Mouse (Mus musculus) neural tube, embryonic 14.5 days (tissue): ENCODE measurements around the gene Dab1. TPM values are rescaled to one million over a fixed set of nuclear protein-coding genes. Genes with fewer than 3 reads are reported as not detected.

Experiments
- ATAC-seq: fragments of 200-750 bp; cut with Nextera tagmentation; 2 replicates; pipeline ENCODE4 v1.8.0; 2017; ENCODE audit warnings: low read depth, mild to moderate bottlenecking, moderate TSS enrichment, moderate library complexity
- H3K27ac ChIP-seq: fragments of 300-500 bp; sonication (generic); 2 replicates; pipeline ENCODE4 v1.5.1; 2014; ENCODE audit warnings: low read depth, mild to moderate bottlenecking, control low read depth, low read length, moderate library complexity, mixed read lengths
- H3K27me3 ChIP-seq: fragments of 300-500 bp; sonication (generic); 2 replicates; pipeline ENCODE4 v1.6.1; 2014; ENCODE audit warnings: low read length; ENCODE audit not compliant: control insufficient read depth, insufficient read depth
- H3K36me3 ChIP-seq: fragments of 300-500 bp; sonication (generic); 2 replicates; pipeline ENCODE4 v1.6.1; 2014; ENCODE audit warnings: low read length, mixed read lengths; ENCODE audit not compliant: control insufficient read depth, insufficient read depth
- H3K4me1 ChIP-seq: fragments of 300-500 bp; sonication (generic); 2 replicates; pipeline ENCODE4 v1.6.1; 2014; ENCODE audit warnings: low read length; ENCODE audit not compliant: control insufficient read depth, insufficient read depth
- H3K4me2 ChIP-seq: fragments of 300-500 bp; sonication (generic); 2 replicates; pipeline ENCODE4 v1.6.1; 2014; ENCODE audit warnings: mild to moderate bottlenecking, low read depth, low read length, control low read depth
- H3K4me3 ChIP-seq: fragments of 300-500 bp; sonication (generic); 2 replicates; pipeline ENCODE4 v1.5.1; 2014; ENCODE audit warnings: low read depth, low read length, control low read depth, mixed read lengths
- H3K9ac ChIP-seq: fragments of 300-500 bp; sonication (generic); replicated peaks from 2 replicates; pipeline ENCODE4 v1.6.1; 2014; ENCODE audit warnings: low read depth, mild to moderate bottlenecking, control low read depth, low read length, mixed read lengths
- H3K9me3 ChIP-seq: fragments of 300-500 bp; sonication (generic); 2 replicates; pipeline ENCODE4 v1.6.1; 2016; ENCODE audit warnings: low read length; ENCODE audit not compliant: control insufficient read depth
- WGBS: fragments of 180-500 bp; shearing (Covaris S2); extraction: QIAGEN DNeasy Blood & Tissue Kit; methylation state at CpG from one replicate; pipeline ENCODE4 v1.1.7; 2014; 5-methylcytosine and 5-hydroxymethylcytosine counted together
- polyA plus RNA-seq: library from polyadenylated mRNA; unstranded; fragments of >200 nt; fragmentation: Nextera tagmentation; extraction: Ambion mirVana; gene quantifications from 2 replicates; pipeline ENCODE4 v1.2.1, GENCODE M21; 2014

The Dab1 gene
- polyA plus RNA-seq, 1 experiment from 2014 or later = 58.0 TPM

DNA sequence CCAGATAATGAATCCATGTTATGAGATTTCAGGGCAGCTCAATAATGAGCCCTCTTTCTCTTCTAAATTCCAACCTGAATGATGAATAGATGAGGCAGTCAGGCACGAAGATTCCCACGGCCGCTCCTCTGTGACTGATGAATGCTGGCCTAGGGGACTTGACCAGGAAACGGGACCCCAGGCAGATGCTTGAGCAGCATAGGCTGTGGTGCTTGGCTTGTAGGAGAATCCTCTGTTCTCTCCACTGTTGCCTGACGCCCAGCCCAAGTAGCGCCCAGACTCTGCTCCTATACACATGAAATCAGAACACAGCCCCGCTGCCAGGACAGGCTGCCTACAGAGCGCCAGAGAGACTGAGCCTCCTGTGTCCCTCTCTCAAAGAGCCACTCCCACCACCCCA, 987.7 kb downstream of the Dab1 start:
- no peaks in the 10 kb centered on the region for H3K36me3 ChIP-seq
- no peak overlapping the region for H3K27ac ChIP-seq
- H3K27me3 ChIP-seq = no peaks in the 10 kb centered on the region
- ATAC-seq = no peak
- no peak overlapping the region for H3K4me3 ChIP-seq
- H3K9ac ChIP-seq = no peak overlapping the region
- 24% methylated on average over 8 of the region's 8 CpGs for WGBS
- no peak overlapping the region for H3K4me2 ChIP-seq
- no peaks in the 10 kb centered on the region for H3K9me3 ChIP-seq
- H3K4me1 ChIP-seq = no peaks in the 10 kb centered on the region

DNA sequence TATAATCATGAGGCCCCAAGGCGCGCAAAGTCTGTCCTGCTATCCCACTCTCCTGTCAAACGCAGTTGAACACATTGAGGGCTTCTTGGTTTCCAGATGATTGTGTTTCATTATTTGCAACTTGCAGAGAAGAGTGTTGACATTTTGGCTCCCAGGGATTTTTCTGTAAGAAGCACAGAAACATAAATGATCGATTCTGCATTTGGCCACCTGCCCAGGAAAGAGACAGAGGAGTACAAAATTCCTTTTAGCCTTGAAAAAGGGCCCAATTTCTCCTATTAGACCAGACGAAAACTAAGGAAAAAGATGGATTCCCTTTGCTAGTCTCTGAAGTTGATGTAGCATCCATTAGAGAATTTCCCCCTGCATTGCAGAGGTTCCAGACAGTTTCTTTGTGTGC, 988.5 kb downstream of the Dab1 start:
- no peak overlapping the region for H3K4me2 ChIP-seq
- H3K27me3 ChIP-seq = no peaks in the 10 kb centered on the region
- H3K9me3 ChIP-seq = no peaks in the 10 kb centered on the region
- no peak overlapping the region for H3K27ac ChIP-seq
- H3K4me1 ChIP-seq = no peaks in the 10 kb centered on the region
- no peak overlapping the region for H3K4me3 ChIP-seq
- no peaks in the 10 kb centered on the region for H3K36me3 ChIP-seq
- WGBS = 76% methylated on average over 5 of the region's 5 CpGs
- ATAC-seq = no peak
- H3K9ac ChIP-seq = no peak overlapping the region

DNA sequence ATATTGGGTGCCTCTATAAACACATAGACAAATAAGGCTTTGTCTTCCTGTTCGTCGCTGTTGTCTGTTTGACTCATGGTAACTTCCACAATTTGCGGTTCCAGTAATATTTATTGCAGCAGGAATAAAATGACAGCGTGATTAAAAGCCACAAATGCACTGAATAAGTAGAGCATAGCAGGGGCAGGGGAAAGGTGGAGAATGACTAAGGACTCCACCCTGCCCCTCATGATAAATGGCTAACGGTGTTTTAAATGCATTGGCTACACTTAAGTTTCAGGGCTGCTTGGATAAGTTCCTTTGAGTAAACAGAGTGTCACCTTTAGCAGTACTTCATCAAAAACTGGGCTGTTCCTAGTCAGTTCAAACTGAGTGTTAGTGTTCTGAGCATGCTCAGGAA, 1000.3 kb downstream of the Dab1 start:
- Histone ChIP-seq H3K27ac (no peak overlapping the region), H3K27me3 (no peaks in the 10 kb centered on the region), H3K4me2 (no peak overlapping the region), H3K4me3 (no peak overlapping the region), H3K36me3 (no peaks in the 10 kb centered on the region), H3K4me1 (no peaks in the 10 kb centered on the region), H3K9ac (no peak overlapping the region), H3K9me3 (no peaks in the 10 kb centered on the region)
- no peak for ATAC-seq
- WGBS = 76% methylated on average over 5 of the region's 5 CpGs

GRCm38 (mm10) chr4:104625316-104625715, 1006.2 kb downstream of the Dab1 start:
- Histone ChIP-seq H3K4me3 (no peak overlapping the region), H3K9me3 (no peaks in the 10 kb centered on the region), H3K9ac (no peak overlapping the region), H3K36me3 (no peaks in the 10 kb centered on the region), H3K27me3 (no peaks in the 10 kb centered on the region), H3K4me2 (no peak overlapping the region), H3K27ac (no peak overlapping the region), H3K4me1 (no peaks in the 10 kb centered on the region)
- ATAC-seq = no peak
- 83% methylated on average over 8 of the region's 8 CpGs for WGBS

GRCm38 (mm10) chr4:104628708-104629107, 1009.5 kb downstream of the Dab1 start:
- 0 out of 2 replicates have a peak, but pooled peaks cover 4% of the 10 kb centered on the region for H3K4me1 ChIP-seq
- H3K4me2 ChIP-seq = no peak overlapping the region
- ATAC-seq = no peak
- 73% methylated on average over 7 of the region's 7 CpGs for WGBS
- no peaks in the 10 kb centered on the region for H3K27me3 ChIP-seq
- no peak overlapping the region for H3K27ac ChIP-seq
- H3K9me3 ChIP-seq = no peaks in the 10 kb centered on the region
- H3K4me3 ChIP-seq = no peak overlapping the region
- H3K9ac ChIP-seq = no peak overlapping the region
- H3K36me3 ChIP-seq = no peaks in the 10 kb centered on the region

- 77% methylated on average over 4 of the region's 4 CpGs for WGBS
Measured at GRCm38 (mm10) chr4:104637016-104637415, 1017.9 kb downstream of the Dab1 start.

GRCm38 (mm10) chr4:104640617-104641016, 1021.5 kb downstream of the Dab1 start:
- H3K4me3 ChIP-seq = no peak overlapping the region
- 39% methylated on average over 5 of the region's 5 CpGs for WGBS
- H3K9ac ChIP-seq = no peak overlapping the region
- no peak overlapping the region for H3K4me2 ChIP-seq
- no peaks in the 10 kb centered on the region for H3K9me3 ChIP-seq
- H3K36me3 ChIP-seq = no peaks in the 10 kb centered on the region
- H3K27ac ChIP-seq = no peak overlapping the region
- ATAC-seq = peak; percentile 45; the same call in 1 of the 2 replicates
- H3K27me3 ChIP-seq = no peaks in the 10 kb centered on the region
- no peaks in the 10 kb centered on the region for H3K4me1 ChIP-seq

More at GRCm38 (mm10) chr4:104637016-104637415, 1017.9 kb downstream of the Dab1 start:
- 0 out of 2 replicates have a peak, but pooled peaks cover 1% of the 10 kb centered on the region for H3K4me1 ChIP-seq
- no peaks in the 10 kb centered on the region for H3K36me3 ChIP-seq
- H3K4me3 ChIP-seq = no peak overlapping the region
- H3K27me3 ChIP-seq = no peaks in the 10 kb centered on the region
- no peaks in the 10 kb centered on the region for H3K9me3 ChIP-seq
- H3K9ac ChIP-seq = no peak overlapping the region
- no peak overlapping the region for H3K27ac ChIP-seq
- ATAC-seq = no peak
- H3K4me2 ChIP-seq = no peak overlapping the region

DNA sequence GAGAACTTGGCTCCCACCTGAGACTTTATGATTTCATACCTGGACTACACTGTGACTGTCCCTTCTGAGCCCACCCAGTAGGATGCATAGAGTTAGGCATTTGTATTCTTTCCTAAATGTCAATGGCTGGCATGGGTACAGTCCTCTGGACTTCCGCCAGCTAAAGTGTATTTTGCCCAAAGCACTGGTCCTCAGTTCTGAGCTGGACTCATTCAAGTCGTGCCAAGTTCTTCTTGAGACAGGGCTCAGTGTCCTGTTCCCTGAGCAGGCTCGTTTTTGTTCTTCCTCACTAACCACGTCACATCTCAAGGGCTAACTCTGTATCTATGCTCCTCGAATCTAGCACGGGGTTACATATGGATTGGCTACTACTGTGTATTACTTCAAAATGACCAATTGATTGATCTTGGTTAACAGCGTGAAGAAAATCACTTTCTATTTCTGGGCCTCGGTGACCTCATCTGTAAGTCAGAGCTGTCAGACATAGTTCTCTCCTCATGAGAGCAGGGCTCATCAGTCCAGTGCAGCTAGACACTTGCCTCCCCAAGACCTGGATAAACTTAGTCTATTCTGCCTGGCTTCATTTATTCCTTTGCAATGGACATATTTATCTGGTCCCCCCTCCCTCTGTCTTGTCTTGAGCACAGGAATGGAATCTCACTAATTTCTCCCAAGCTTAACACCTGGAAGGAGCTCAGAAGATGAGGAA, 1023.8 kb downstream of the Dab1 start:
- Histone ChIP-seq H3K9ac (no peak overlapping the region), H3K36me3 (no peaks in the 10 kb centered on the region), H3K4me3 (no peak overlapping the region), H3K4me2 (no peak overlapping the region), H3K27ac (no peak overlapping the region), H3K4me1 (no peaks in the 10 kb centered on the region), H3K27me3 (no peaks in the 10 kb centered on the region), H3K9me3 (no peaks in the 10 kb centered on the region)
- WGBS = 78% methylated on average over 8 of the region's 8 CpGs
- ATAC-seq = peak; percentile 60; the same call in 1 of the 2 replicates

GRCm38 (mm10) chr4:104643534-104644356, 1024.6 kb downstream of the Dab1 start:
- no peaks in the 10 kb centered on the region for H3K9me3 ChIP-seq
- H3K4me3 ChIP-seq = no peak overlapping the region
- no peak overlapping the region for H3K9ac ChIP-seq
- H3K27ac ChIP-seq = no peak overlapping the region
- no peak for ATAC-seq
- H3K36me3 ChIP-seq = no peaks in the 10 kb centered on the region
- 65% methylated on average over 6 of the region's 6 CpGs for WGBS
- H3K27me3 ChIP-seq = no peaks in the 10 kb centered on the region
- no peak overlapping the region for H3K4me2 ChIP-seq
- H3K4me1 ChIP-seq = no peaks in the 10 kb centered on the region
